ENCODE assay signal across 8 mouse cellular contexts in the genomic region with DNA sequence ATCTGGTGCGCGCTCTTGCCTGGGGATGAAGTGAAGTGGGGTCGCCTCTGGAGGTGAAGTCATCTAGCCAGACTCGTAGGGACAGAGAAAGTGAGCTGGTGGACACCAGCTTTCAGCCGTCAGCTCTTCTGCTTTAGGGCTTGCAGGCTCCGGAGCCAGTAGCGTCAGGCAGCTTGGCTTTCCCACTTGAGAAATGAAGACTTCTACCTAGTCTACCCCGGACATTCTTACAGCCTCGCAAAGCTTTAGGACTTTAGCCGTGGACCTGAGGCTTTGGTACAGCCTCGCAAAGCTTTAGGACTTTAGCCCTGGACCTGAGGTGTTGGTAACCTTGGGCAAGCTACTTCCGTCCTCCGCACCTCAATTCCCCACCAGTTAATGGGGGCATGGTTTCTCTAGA. TPM values are rescaled to one million over a fixed set of nuclear protein-coding genes. Genes with fewer than 3 reads are reported as not detected.
A peak's percentile ranks its signal among the peaks of the same experiment; 100 is the strongest.
DNase-seq lines count a peak whose midpoint lies in the region; ATAC-seq and TF ChIP-seq lines count a peak whose summit lies in the region.

No protein-coding gene starts in this region.

- H3K9ac ChIP-seq in forebrain, embryonic 13.5 days: peak overlapping the region; percentile 62
- H3K9ac ChIP-seq in neural tube, embryonic 15.5 days (replicated peaks): peak overlapping the region; percentile 55

- TF ChIP-seq CTCF in spleen, adult 2 months (IDR thresholded peaks at IDR 0.05; ENCODE audit: extremely low read depth, insufficient read depth, insufficient read length, insufficient replicate concordance): no peak

- H3K36me3 ChIP-seq in spleen, adult 2 months (ENCODE audit: control insufficient read depth, insufficient read depth, low read length): peaks cover 5% of the 10 kb centered on the region; the same call in 1 of the 2 replicates
- H3K36me3 ChIP-seq in forebrain, embryonic 13.5 days (ENCODE audit: poor library complexity, severe bottlenecking): no peaks in the 10 kb centered on the region
- H3K36me3 ChIP-seq in limb, embryonic 10.5 days: no peaks in the 10 kb centered on the region
- H3K36me3 ChIP-seq in neural tube, embryonic 15.5 days: no peaks in the 10 kb centered on the region

- H3K27me3 ChIP-seq in spleen, adult 2 months (ENCODE audit: control insufficient read depth, insufficient read depth, low read length): no peaks in the 10 kb centered on the region
- peaks cover 24% of the 10 kb centered on the region for H3K27me3 ChIP-seq in forebrain, embryonic 13.5 days
- H3K27me3 ChIP-seq in limb, embryonic 10.5 days (ENCODE audit: low read depth, poor library complexity, severe bottlenecking): peaks cover 44% of the 10 kb centered on the region
- H3K27me3 ChIP-seq in neural tube, embryonic 15.5 days (replicated peaks): peaks cover 9% of the 10 kb centered on the region

- no peak for DNase-seq in spleen, adult 2 months (ENCODE audit: low read depth in 1 of 2, low spot score in 2 of 2)
- DNase-seq in spleen, postnatal 14 days (ENCODE audit: low spot score in 2 of 2): no peak
- DNase-seq in limb, embryonic 10.5 days (ENCODE audit: low spot score): no peak
- DNase-seq in ovary, postnatal 10 days (ENCODE audit: low spot score): no peak
- no peak for DNase-seq in layer of hippocampus, adult 9-11 months

- peak overlapping the region; percentile 78 for H3K4me3 ChIP-seq in spleen, adult 2 months (ENCODE audit: extremely low read depth, insufficient read depth, insufficient read length)
- peak overlapping the region; percentile 54 for H3K4me3 ChIP-seq in forebrain, embryonic 13.5 days
- H3K4me3 ChIP-seq in limb, embryonic 10.5 days: peak overlapping the region; percentile 67
- peak overlapping the region; percentile 56 for H3K4me3 ChIP-seq in neural tube, embryonic 15.5 days (replicated peaks)

- no peaks in the 10 kb centered on the region for H3K9me3 ChIP-seq in forebrain, embryonic 13.5 days (replicated peaks)
- H3K9me3 ChIP-seq in limb, embryonic 10.5 days (replicated peaks): no peaks in the 10 kb centered on the region
- no peaks in the 10 kb centered on the region for H3K9me3 ChIP-seq in neural tube, embryonic 15.5 days (replicated peaks)

- H3K4me2 ChIP-seq in forebrain, embryonic 13.5 days: peak overlapping the region; percentile 95
- peak overlapping the region; percentile 98 for H3K4me2 ChIP-seq in neural tube, embryonic 15.5 days

- no peak for TF ChIP-seq POLR2A in spleen, adult 2 months (IDR thresholded peaks at IDR 0.05; ENCODE audit: low read depth, low read length)

- 2% methylated on average over 13 of the region's 13 CpGs for WGBS in spleen, adult 2 months
- WGBS in forebrain, embryonic 13.5 days: 4% methylated on average over 13 of the region's 13 CpGs
- 3% methylated on average over 13 of the region's 13 CpGs for WGBS in limb, embryonic 10.5 days
- 5% methylated on average over 13 of the region's 13 CpGs for WGBS in neural tube, embryonic 15.5 days

- H3K27ac ChIP-seq in spleen, adult 2 months (ENCODE audit: insufficient read depth, low read length): peak overlapping the region; percentile 69
- H3K27ac ChIP-seq in forebrain, embryonic 13.5 days: no peak overlapping the region
- peak overlapping the region; percentile 77 for H3K27ac ChIP-seq in limb, embryonic 10.5 days
- no peak overlapping the region for H3K27ac ChIP-seq in neural tube, embryonic 15.5 days (replicated peaks)

- H3K4me1 ChIP-seq in spleen, adult 2 months (ENCODE audit: control insufficient read depth, insufficient read depth, insufficient read length): peaks cover 27% of the 10 kb centered on the region
- H3K4me1 ChIP-seq in forebrain, embryonic 13.5 days: peaks cover 14% of the 10 kb centered on the region
- H3K4me1 ChIP-seq in limb, embryonic 10.5 days: peaks cover 61% of the 10 kb centered on the region
- H3K4me1 ChIP-seq in neural tube, embryonic 15.5 days: peaks cover 20% of the 10 kb centered on the region

- ATAC-seq in forebrain, embryonic 13.5 days: no peak
- ATAC-seq in neural tube, embryonic 15.5 days (ENCODE audit: low FRiP score): 0 out of 2 replicates have a peak, but pooled peaks have one; percentile 31
- ATAC-seq in frontal cortex, adult (ENCODE audit: low TSS enrichment): no peak

RNA-seq across cellular contexts. Expression of gene Arap1, which starts 0.4 kb away (rescaled TPM):
- polyA plus RNA-seq in spleen, adult 2 months (2012; rRNA removed): 227 and 248 TPM in 2 replicates
- polyA plus RNA-seq in forebrain, embryonic 13.5 days (2015; fragmentation: Nextera tagmentation; extraction: Ambion mirVana): 4.8 and 6.0 TPM in 2 replicates
- 13.1 and 20.5 TPM in 2 replicates for polyA plus RNA-seq in limb, embryonic 10.5 days (2016; fragmentation: Nextera tagmentation; extraction: Ambion mirVana)
- polyA plus RNA-seq in neural tube, embryonic 15.5 days (2015; fragmentation: Nextera tagmentation; extraction: Ambion mirVana): 9.7 and 19.9 TPM in 2 replicates

RNA-seq across cellular contexts. Expression of gene Stard10, which starts 31.4 kb away (rescaled TPM):
- polyA plus RNA-seq in spleen, adult 2 months (2012; rRNA removed): 29.3 and 42.0 TPM in 2 replicates
- 4.4 and 4.6 TPM in 2 replicates for polyA plus RNA-seq in forebrain, embryonic 13.5 days (2015; fragmentation: Nextera tagmentation; extraction: Ambion mirVana)
- 10.1 and 11.7 TPM in 2 replicates for polyA plus RNA-seq in limb, embryonic 10.5 days (2016; fragmentation: Nextera tagmentation; extraction: Ambion mirVana)
- polyA plus RNA-seq in neural tube, embryonic 15.5 days (2015; fragmentation: Nextera tagmentation; extraction: Ambion mirVana): 12.8 and 25.3 TPM in 2 replicates

RNA-seq across cellular contexts. Expression of gene Atg16l2, which starts 46.3 kb away (rescaled TPM):
- 62.9 and 86.0 TPM in 2 replicates for polyA plus RNA-seq in spleen, adult 2 months (2012; rRNA removed)
- 14.4 and 14.5 TPM in 2 replicates for polyA plus RNA-seq in forebrain, embryonic 13.5 days (2015; fragmentation: Nextera tagmentation; extraction: Ambion mirVana)
- 19.6 and 23.0 TPM in 2 replicates for polyA plus RNA-seq in limb, embryonic 10.5 days (2016; fragmentation: Nextera tagmentation; extraction: Ambion mirVana)
- 28.3 and 33.1 TPM in 2 replicates for polyA plus RNA-seq in neural tube, embryonic 15.5 days (2015; fragmentation: Nextera tagmentation; extraction: Ambion mirVana)

Comparison
In these comparisons a context has a peak if more than half of its experiments do, and no peak if none do; other contexts are left out.
1. H3K27ac ChIP-seq: peak in spleen, adult 2 months (single experiment) and limb, embryonic 10.5 days (single experiment); none in forebrain, embryonic 13.5 days (single experiment) and neural tube, embryonic 15.5 days (single experiment).
2. RNA of gene Arap1, which starts 0.4 kb away (polyA plus RNA-seq): 227 to 248 TPM in spleen, adult 2 months; 13.1 to 20.5 TPM in limb, embryonic 10.5 days, 9.7 to 19.9 TPM in neural tube, embryonic 15.5 days and 4.8 to 6.0 TPM in forebrain, embryonic 13.5 days; every median in the first group is over 10 times any median in the second.
3. Peak in every context shown above with its lines, with median percentiles within 50 percentile points of each other: H3K4me3 ChIP-seq.